ENCODE assay signal across 8 mouse cellular contexts in genomic region chr7:52391793-52392192, GRCm38 (mm10).
A peak's percentile ranks its signal among the peaks of the same experiment; 100 is the strongest.
DNase-seq lines count a peak whose midpoint lies in the region; ATAC-seq and TF ChIP-seq lines count a peak whose summit lies in the region.

No protein-coding gene starts in this region.

- WGBS in hindbrain, embryonic 14.5 days, result 20% methylated on average over 2 of the region's 2 CpGs
- 24% methylated on average over 2 of the region's 2 CpGs for WGBS in hindbrain, embryonic 16.5 days
- 19% methylated on average over 2 of the region's 2 CpGs for WGBS in liver, embryonic 14.5 days (ENCODE audit: insufficient replicate concordance)

- TF ChIP-seq CTCF in G1E (IDR thresholded peaks at IDR 0.05; ENCODE audit: low read depth, low read length), result peak; percentile 29; the same call in 1 of the 2 replicates
- TF ChIP-seq CTCF in liver, embryonic 14.5 days (IDR thresholded peaks at IDR 0.05; ENCODE audit: low read depth), result peak; percentile 52; the same call in 1 of the 2 replicates

- 0 out of 2 replicates have a peak, but pooled peaks have one; percentile 55 for ATAC-seq in hindbrain, embryonic 14.5 days (ENCODE audit: low FRiP score)
- no peak for ATAC-seq in hindbrain, embryonic 16.5 days
- ATAC-seq in G1E (ENCODE audit: extremely low read depth, insufficient number of reproducible peaks, low FRiP score, poor library complexity, severe bottlenecking), result no peak
- no peak for ATAC-seq in liver, embryonic 14.5 days (ENCODE audit: insufficient read depth)
- no peak for ATAC-seq in megakaryocyte, adult 5-6 weeks (ENCODE audit: poor library complexity, severe bottlenecking)

- H3K9ac ChIP-seq in hindbrain, embryonic 14.5 days, result no peak overlapping the region
- no peak overlapping the region for H3K9ac ChIP-seq in hindbrain, embryonic 16.5 days (ENCODE audit: low read depth, low read length)
- H3K9ac ChIP-seq in liver, embryonic 14.5 days (replicated peaks), result no peak overlapping the region

- peak; percentile 82 for DNase-seq in hindbrain, embryonic 14.5 days (ENCODE audit: low spot score)
- no peak for DNase-seq in G1E (ENCODE audit: low spot score)
- DNase-seq in c-Kit-positive CD71-positive TER-119-negative erythroid progenitor cells, embryonic 14.5 days (ENCODE audit: low read depth), result peak; percentile 1
- peak; percentile 21 to 65 for DNase-seq in frontal cortex, postnatal 36 days (ENCODE audit: low spot score in 2 of 2)
- DNase-seq in liver, embryonic 14.5 days (ENCODE audit: low read depth in 3 of 3, low spot score in 3 of 3), result no peak
- DNase-seq in testis, postnatal 10 days (ENCODE audit: low spot score), result peak; percentile 60

- H3K4me3 ChIP-seq in hindbrain, embryonic 14.5 days (replicated peaks; ENCODE audit: low read length), result no peak overlapping the region
- no peak overlapping the region for H3K4me3 ChIP-seq in hindbrain, embryonic 16.5 days (ENCODE audit: low read length)
- H3K4me3 ChIP-seq in G1E (ENCODE audit: low read depth, low read length), result no peak overlapping the region
- H3K4me3 ChIP-seq in liver, embryonic 14.5 days (ENCODE audit: insufficient read depth in 1 of 2, low read depth in 2 of 2, low read length in 2 of 2), result no peak overlapping the region

- no peaks in the 10 kb centered on the region for H3K27me3 ChIP-seq in hindbrain, embryonic 14.5 days (ENCODE audit: control insufficient read depth, insufficient read depth, low read length)
- no peaks in the 10 kb centered on the region for H3K27me3 ChIP-seq in hindbrain, embryonic 16.5 days (replicated peaks; ENCODE audit: control insufficient read depth, insufficient read depth, low read length)
- H3K27me3 ChIP-seq in G1E (ENCODE audit: insufficient read depth, low read length), result no peaks in the 10 kb centered on the region
- no peaks in the 10 kb centered on the region for H3K27me3 ChIP-seq in liver, embryonic 14.5 days (ENCODE audit: control insufficient read depth, insufficient read depth, low read length)

- no peaks in the 10 kb centered on the region for H3K9me3 ChIP-seq in hindbrain, embryonic 14.5 days (ENCODE audit: control insufficient read depth, low read length)
- no peaks in the 10 kb centered on the region for H3K9me3 ChIP-seq in hindbrain, embryonic 16.5 days (ENCODE audit: control insufficient read depth, low read length)
- H3K9me3 ChIP-seq in G1E (replicated peaks), result no peaks in the 10 kb centered on the region
- H3K9me3 ChIP-seq in liver, embryonic 14.5 days (ENCODE audit: control insufficient read depth, low read length), result no peaks in the 10 kb centered on the region

- no peak for TF ChIP-seq EP300 in liver, embryonic 14.5 days (IDR thresholded peaks at IDR 0.05; ENCODE audit: low read depth)

- no peak overlapping the region for H3K27ac ChIP-seq in hindbrain, embryonic 14.5 days
- H3K27ac ChIP-seq in hindbrain, embryonic 16.5 days (ENCODE audit: low read depth, low read length), result no peak overlapping the region
- no peak overlapping the region for H3K27ac ChIP-seq in liver, embryonic 14.5 days

- H3K36me3 ChIP-seq in hindbrain, embryonic 14.5 days (replicated peaks; ENCODE audit: control insufficient read depth, insufficient read depth), result no peaks in the 10 kb centered on the region
- H3K36me3 ChIP-seq in hindbrain, embryonic 16.5 days (ENCODE audit: control insufficient read depth, insufficient read depth, low read length), result no peaks in the 10 kb centered on the region
- no peaks in the 10 kb centered on the region for H3K36me3 ChIP-seq in G1E (replicated peaks)
- no peaks in the 10 kb centered on the region for H3K36me3 ChIP-seq in liver, embryonic 14.5 days (replicated peaks; ENCODE audit: control insufficient read depth, insufficient read depth, low read depth)

- H3K4me2 ChIP-seq in hindbrain, embryonic 14.5 days (replicated peaks), result no peak overlapping the region
- H3K4me2 ChIP-seq in hindbrain, embryonic 16.5 days (ENCODE audit: low read length), result no peak overlapping the region
- H3K4me2 ChIP-seq in liver, embryonic 14.5 days (ENCODE audit: low read depth), result no peak overlapping the region

- H3K4me1 ChIP-seq in hindbrain, embryonic 14.5 days (replicated peaks; ENCODE audit: control insufficient read depth, insufficient read depth, low read length), result no peaks in the 10 kb centered on the region
- no peaks in the 10 kb centered on the region for H3K4me1 ChIP-seq in hindbrain, embryonic 16.5 days (ENCODE audit: control insufficient read depth, insufficient read depth, low read depth, low read length)
- no peaks in the 10 kb centered on the region for H3K4me1 ChIP-seq in G1E (ENCODE audit: insufficient read depth, low read depth, low read length)
- no peaks in the 10 kb centered on the region for H3K4me1 ChIP-seq in liver, embryonic 14.5 days (replicated peaks; ENCODE audit: control insufficient read depth in 2 of 2, insufficient read depth in 2 of 2, low read length in 1 of 2)

Comparison
In these comparisons a context has a peak if more than half of its experiments do, and no peak if none do; other contexts are left out.
1. DNase-seq: peak in hindbrain, embryonic 14.5 days (single experiment), c-Kit-positive CD71-positive TER-119-negative erythroid progenitor cells, embryonic 14.5 days (single experiment), frontal cortex, postnatal 36 days (2 of 2) and testis, postnatal 10 days (single experiment); none in G1E (single experiment) and liver, embryonic 14.5 days (0 of 3).